In genomic region chr17:45555452-45556106, GRCm38 (mm10) we compare ENCODE assay signal across 8 mouse cellular contexts. TPM values are rescaled to one million over a fixed set of nuclear protein-coding genes. Genes with fewer than 3 reads are reported as not detected.
DNase-seq lines count a peak whose midpoint lies in the region; ATAC-seq lines count a peak whose summit lies in the region.

TSS of gene Nfkbie (plus strand) at chr17:45555703.

- peak within 1 kb of the TSS; percentile 30; the same call in 1 of the 2 replicates for H3K27ac ChIP-seq in hindbrain, embryonic 15.5 days (replicated peaks)

- H3K4me2 ChIP-seq in hindbrain, embryonic 15.5 days: peak within 1 kb of the TSS; percentile 83

- ATAC-seq in hindbrain, embryonic 15.5 days (ENCODE audit: low FRiP score, low read depth): peak; percentile 68
- ATAC-seq in megakaryocyte, adult 5-6 weeks (ENCODE audit: poor library complexity, severe bottlenecking): peak; percentile 75

- WGBS in hindbrain, embryonic 15.5 days: under 1% methylated on average over 45 of the region's 45 CpGs

- no peaks in the 10 kb centered on the region for H3K36me3 ChIP-seq in hindbrain, embryonic 15.5 days

- peak within 1 kb of the TSS; percentile 64 for H3K9ac ChIP-seq in hindbrain, embryonic 15.5 days

- H3K9me3 ChIP-seq in hindbrain, embryonic 15.5 days: no peaks in the 10 kb centered on the region

- H3K4me3 ChIP-seq in hindbrain, embryonic 15.5 days: peak within 1 kb of the TSS; percentile 70

- peak; percentile 92 for DNase-seq in R1 (ENCODE audit: low read depth, low spot score)
- DNase-seq in cerebellum, postnatal 36 days: peak; percentile 93 to 94
- DNase-seq in frontal cortex, postnatal 36 days (ENCODE audit: low spot score in 2 of 2): peak; percentile 88 to 90
- DNase-seq in left cerebral cortex, adult 18-20 months (ENCODE audit: low spot score in 2 of 2): peak; percentile 88 to 91
- DNase-seq in right cerebral cortex, adult 18-20 months: peak; percentile 91
- DNase-seq in urinary bladder, postnatal 10 days (ENCODE audit: low spot score): peak; percentile 72

- peaks cover 19% of the 10 kb centered on the region for H3K4me1 ChIP-seq in hindbrain, embryonic 15.5 days (replicated peaks)

- peaks cover 11% of the 10 kb centered on the region for H3K27me3 ChIP-seq in hindbrain, embryonic 15.5 days

RNA-seq across cellular contexts. Expression of gene Nfkbie, which starts in this region (rescaled TPM):
- 4.8 and 6.4 TPM in 2 replicates for polyA plus RNA-seq in hindbrain, embryonic 15.5 days (2015; fragmentation: Nextera tagmentation; extraction: Ambion mirVana)
- 1 to 10 TPM; 1.8 to 2.8 TPM for total RNA-seq in left cerebral cortex, adult 18-20 months (2021)
- total RNA-seq in megakaryocyte, adult 5-6 weeks (2015): 10.4 and 11.1 TPM in 2 replicates
- 13.4 and 14.0 TPM in 2 replicates for total RNA-seq in megakaryocyte, adult 5-6 weeks (2017)

Comparison
In these comparisons a context has a peak if more than half of its experiments do, and no peak if none do; other contexts are left out.
1. Peak in every context shown above with its lines: DNase-seq, ATAC-seq, H3K4me3 ChIP-seq and H3K27ac ChIP-seq.